Mouse (Mus musculus): ENCODE results near the gene Cdsn. TPM values are rescaled to one million over a fixed set of nuclear protein-coding genes. Genes with fewer than 3 reads are reported as not detected.

Cdsn gene
- total RNA-seq (2021): under 1 TPM; 0.27 to 0.29 TPM
- 0.94 and 1.1 TPM in 2 replicates for polyA plus RNA-seq (2012; rRNA removed)
- long read RNA-seq, partial matches to known transcripts: 0 of 2 reads
- long read RNA-seq, other reads (novel, unspliced or antisense): 2 of 2 reads

DNA sequence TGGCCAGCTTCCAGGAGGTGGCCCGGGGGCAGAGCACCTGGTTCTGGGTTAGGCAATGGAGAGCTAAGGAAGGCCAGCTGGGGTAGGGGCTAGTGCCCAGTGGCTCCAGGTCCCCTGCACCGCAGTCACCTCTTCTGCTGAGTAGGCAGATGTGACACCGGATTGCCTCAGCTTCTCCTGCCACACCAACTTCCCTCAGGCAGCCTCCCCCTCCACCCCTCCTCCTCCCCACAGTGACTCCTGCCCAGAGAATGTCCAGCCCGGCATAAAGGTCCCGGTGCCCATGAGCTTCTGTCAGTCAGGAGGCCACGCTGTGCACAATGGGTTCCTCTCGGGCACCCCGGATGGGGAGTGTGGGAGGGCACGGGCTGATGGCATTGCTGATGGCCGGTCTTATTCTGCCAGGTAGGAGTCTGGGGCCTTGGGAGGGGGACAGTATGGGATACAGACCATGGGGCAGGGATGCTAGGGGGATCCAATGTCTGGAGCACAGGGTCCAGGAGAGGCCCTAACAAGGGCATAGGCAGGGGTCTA is at the start of gene Cdsn:
Gene Cdsn, plus strand, starts transcription at position 248 of the 534 bp plus-strand sequence.
- H3K27ac ChIP-seq: no peak within 1 kb of the TSS
- H3K27me3 ChIP-seq (ENCODE audit: control insufficient read depth, insufficient read depth, low read length): no peaks in the 10 kb centered on the region
- no peak for DNase-seq
- WGBS: 77% methylated on average over 10 of the region's 10 CpGs
- H3K9ac ChIP-seq (ENCODE audit: low read depth, low read length): no peak within 1 kb of the TSS
- no peak within 1 kb of the TSS for H3K4me3 ChIP-seq
- H3K4me1 ChIP-seq (ENCODE audit: control insufficient read depth, insufficient read depth, low read length): peaks cover 3% of the 10 kb centered on the region
- TF ChIP-seq EP300 (IDR thresholded peaks at IDR 0.05; ENCODE audit: insufficient read depth, low read depth, low read length) (no peak), CTCF (IDR thresholded peaks at IDR 0.05) (no peak), POLR2A (IDR thresholded peaks at IDR 0.05; ENCODE audit: insufficient read depth, low read depth, low read length) (no peak)
- no peaks in the 10 kb centered on the region for H3K36me3 ChIP-seq (ENCODE audit: control insufficient read depth, insufficient read depth, low read length)
- no peaks in the 10 kb centered on the region for H3K79me2 ChIP-seq (replicated peaks; ENCODE audit: control insufficient read depth, insufficient read depth, low read length)
- intact Hi-C loops (cut with DNase I): no loop called here

DNA sequence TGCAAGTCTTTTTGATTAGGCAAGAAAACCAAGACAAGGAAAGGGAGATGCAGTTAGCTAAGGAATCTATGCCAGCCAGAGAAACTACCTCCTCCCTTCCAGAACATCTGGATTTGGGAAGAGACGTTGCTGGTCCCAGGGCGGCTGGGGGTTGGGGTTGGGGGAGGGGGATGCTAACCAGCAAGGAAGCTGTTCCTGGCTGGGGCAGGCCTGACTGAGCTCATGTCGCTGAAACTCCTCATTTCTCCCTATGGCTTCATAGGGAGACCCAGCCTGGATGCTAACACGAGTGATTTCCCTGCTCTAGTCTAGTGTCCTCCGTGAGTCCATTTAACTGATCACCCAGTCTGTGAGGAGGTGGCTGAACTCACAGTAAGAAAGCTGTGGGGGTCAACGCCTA is 49.7 kb upstream of the Cdsn start:
- TF ChIP-seq POLR2A (IDR thresholded peaks at IDR 0.05; ENCODE audit: insufficient read depth, low read depth, low read length): no peak
- no peak for TF ChIP-seq EP300 (IDR thresholded peaks at IDR 0.05; ENCODE audit: insufficient read depth, low read depth, low read length)
- TF ChIP-seq CTCF (IDR thresholded peaks at IDR 0.05): no peak
- Histone ChIP-seq H3K27ac (no peak overlapping the region), H3K4me1 (ENCODE audit: control insufficient read depth, insufficient read depth, low read length) (no peaks in the 10 kb centered on the region), H3K4me3 (no peak overlapping the region), H3K9ac (ENCODE audit: low read depth, low read length) (no peak overlapping the region), H3K79me2 (replicated peaks; ENCODE audit: control insufficient read depth, insufficient read depth, low read length) (no peaks in the 10 kb centered on the region), H3K36me3 (ENCODE audit: control insufficient read depth, insufficient read depth, low read length) (no peaks in the 10 kb centered on the region), H3K27me3 (ENCODE audit: control insufficient read depth, insufficient read depth, low read length) (no peaks in the 10 kb centered on the region)
- intact Hi-C loops (cut with DNase I): no loop called here
- 17% methylated on average over 6 of the region's 6 CpGs for WGBS
- DNase-seq: no peak

- H3K36me3 ChIP-seq (ENCODE audit: control insufficient read depth, insufficient read depth, low read length): no peaks in the 10 kb centered on the region
- intact Hi-C loops (cut with DNase I): no loop called here
- no peaks in the 10 kb centered on the region for H3K4me1 ChIP-seq (ENCODE audit: control insufficient read depth, insufficient read depth, low read length)
- WGBS: 66% methylated on average over 5 of the region's 5 CpGs
- H3K4me3 ChIP-seq: no peak overlapping the region
- H3K9ac ChIP-seq (ENCODE audit: low read depth, low read length): no peak overlapping the region
- H3K79me2 ChIP-seq (replicated peaks; ENCODE audit: control insufficient read depth, insufficient read depth, low read length): no peaks in the 10 kb centered on the region
- H3K27me3 ChIP-seq (ENCODE audit: control insufficient read depth, insufficient read depth, low read length): no peaks in the 10 kb centered on the region
- no peak for DNase-seq
- no peak for TF ChIP-seq POLR2A (IDR thresholded peaks at IDR 0.05; ENCODE audit: insufficient read depth, low read depth, low read length)
- TF ChIP-seq EP300 (IDR thresholded peaks at IDR 0.05; ENCODE audit: insufficient read depth, low read depth, low read length): no peak
- TF ChIP-seq CTCF (IDR thresholded peaks at IDR 0.05): no peak
- H3K27ac ChIP-seq: no peak overlapping the region
Measured at GRCm38 (mm10) chr17:35502762-35503161, 49.2 kb upstream of the Cdsn start.

GRCm38 (mm10) chr17:35503849-35504248 is 48.1 kb upstream of the Cdsn start:
- no peak overlapping the region for H3K27ac ChIP-seq
- WGBS: 35% methylated on average over 5 of the region's 5 CpGs
- no peaks in the 10 kb centered on the region for H3K27me3 ChIP-seq (ENCODE audit: control insufficient read depth, insufficient read depth, low read length)

DNA sequence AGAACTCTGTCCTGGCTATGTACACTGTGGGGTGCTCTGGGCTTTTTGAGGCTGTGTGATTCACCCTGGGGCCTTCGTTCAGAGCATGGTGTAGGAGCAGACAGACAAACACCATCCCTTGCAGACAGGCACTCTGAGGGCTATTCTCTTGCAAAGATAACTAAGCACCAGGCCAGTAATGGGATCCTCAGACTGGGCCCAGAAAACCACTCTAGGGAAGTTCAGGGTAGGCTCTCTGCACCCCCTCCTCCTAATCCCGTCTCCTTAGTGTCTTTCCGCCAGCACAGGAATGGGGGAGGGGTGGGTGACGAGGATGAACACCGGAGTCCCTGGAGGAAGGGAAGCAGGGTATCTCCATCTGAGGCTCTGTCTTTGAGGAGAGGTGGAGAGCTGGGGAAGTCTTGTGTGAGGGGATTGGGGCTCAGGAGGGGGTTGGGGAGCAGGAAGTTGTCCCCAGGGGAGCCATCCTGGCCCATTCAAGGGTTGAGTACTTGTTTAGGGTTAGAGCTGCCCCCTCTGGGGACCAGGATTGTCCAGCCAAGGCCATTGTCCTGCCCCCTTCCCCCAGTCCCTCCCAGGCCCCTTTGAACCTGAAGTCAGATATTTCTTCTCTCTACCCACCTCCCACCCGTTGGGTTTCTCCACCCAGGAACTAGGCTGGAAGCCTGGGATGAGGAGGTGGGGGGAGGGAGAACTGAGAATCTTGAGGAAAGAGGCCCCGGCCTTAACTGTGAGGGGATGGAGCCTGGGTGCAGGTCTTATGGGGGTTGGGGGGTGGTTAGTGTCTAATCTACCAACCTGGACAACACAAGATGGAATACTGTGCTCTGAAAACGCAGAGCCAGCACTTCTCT is 47.1 kb upstream of the Cdsn start:
- no peak for DNase-seq

More at GRCm38 (mm10) chr17:35503849-35504248, 48.1 kb upstream of the Cdsn start:
- no peaks in the 10 kb centered on the region for H3K79me2 ChIP-seq (replicated peaks; ENCODE audit: control insufficient read depth, insufficient read depth, low read length)
- TF ChIP-seq POLR2A (IDR thresholded peaks at IDR 0.05; ENCODE audit: insufficient read depth, low read depth, low read length) (no peak), CTCF (IDR thresholded peaks at IDR 0.05) (no peak), EP300 (IDR thresholded peaks at IDR 0.05; ENCODE audit: insufficient read depth, low read depth, low read length) (no peak)
- no peak overlapping the region for H3K9ac ChIP-seq (ENCODE audit: low read depth, low read length)
- H3K4me1 ChIP-seq (ENCODE audit: control insufficient read depth, insufficient read depth, low read length): no peaks in the 10 kb centered on the region
- no peak for DNase-seq
- intact Hi-C loops (cut with DNase I): no loop called here
- no peak overlapping the region for H3K4me3 ChIP-seq
- H3K36me3 ChIP-seq (ENCODE audit: control insufficient read depth, insufficient read depth, low read length): no peaks in the 10 kb centered on the region

GRCm38 (mm10) chr17:35505776-35506175 is 46.2 kb upstream of the Cdsn start, which contains the start of gene Pou5f1:
Gene Pou5f1 (plus strand): TSS chr17:35506018.
- Histone ChIP-seq H3K4me3 (no peak within 1 kb of the TSS), H3K27me3 (ENCODE audit: control insufficient read depth, insufficient read depth, low read length) (no peaks in the 10 kb centered on the region), H3K9ac (ENCODE audit: low read depth, low read length) (no peak within 1 kb of the TSS), H3K79me2 (replicated peaks; ENCODE audit: control insufficient read depth, insufficient read depth, low read length) (no peaks in the 10 kb centered on the region), H3K4me1 (ENCODE audit: control insufficient read depth, insufficient read depth, low read length) (no peaks in the 10 kb centered on the region), H3K36me3 (ENCODE audit: control insufficient read depth, insufficient read depth, low read length) (no peaks in the 10 kb centered on the region), H3K27ac (no peak within 1 kb of the TSS)
- intact Hi-C loops (cut with DNase I): no loop called here
- TF ChIP-seq POLR2A (IDR thresholded peaks at IDR 0.05; ENCODE audit: insufficient read depth, low read depth, low read length): no peak
- no peak for TF ChIP-seq EP300 (IDR thresholded peaks at IDR 0.05; ENCODE audit: insufficient read depth, low read depth, low read length)
- no peak for TF ChIP-seq CTCF (IDR thresholded peaks at IDR 0.05)
- WGBS: 56% methylated on average over 13 of the region's 13 CpGs
- no peak for DNase-seq

More for the DNA sequence above, 47.1 kb upstream of the Cdsn start:
- Histone ChIP-seq H3K27me3 (ENCODE audit: control insufficient read depth, insufficient read depth, low read length) (no peaks in the 10 kb centered on the region), H3K79me2 (replicated peaks; ENCODE audit: control insufficient read depth, insufficient read depth, low read length) (no peaks in the 10 kb centered on the region), H3K36me3 (ENCODE audit: control insufficient read depth, insufficient read depth, low read length) (no peaks in the 10 kb centered on the region), H3K27ac (no peak overlapping the region), H3K4me1 (ENCODE audit: control insufficient read depth, insufficient read depth, low read length) (no peaks in the 10 kb centered on the region), H3K9ac (ENCODE audit: low read depth, low read length) (no peak overlapping the region), H3K4me3 (no peak overlapping the region)
- intact Hi-C loops (cut with DNase I): no loop called here
- TF ChIP-seq EP300 (IDR thresholded peaks at IDR 0.05; ENCODE audit: insufficient read depth, low read depth, low read length): no peak
- TF ChIP-seq POLR2A (IDR thresholded peaks at IDR 0.05; ENCODE audit: insufficient read depth, low read depth, low read length): no peak
- no peak for TF ChIP-seq CTCF (IDR thresholded peaks at IDR 0.05)
- WGBS: 34% methylated on average over 8 of the region's 8 CpGs

Measured in heart, adult 2 months (tissue).